Mouse (Mus musculus) ovary, adult 18-20 months (tissue): ENCODE data around the gene Rps6ka5.

ENCODE experiments used
- DNase-seq: peaks from one replicate; pipeline ENCODE4 v3.0.0; 2022; ENCODE audit warnings: low spot score, mixed read lengths

Gene Rps6ka5

DNA sequence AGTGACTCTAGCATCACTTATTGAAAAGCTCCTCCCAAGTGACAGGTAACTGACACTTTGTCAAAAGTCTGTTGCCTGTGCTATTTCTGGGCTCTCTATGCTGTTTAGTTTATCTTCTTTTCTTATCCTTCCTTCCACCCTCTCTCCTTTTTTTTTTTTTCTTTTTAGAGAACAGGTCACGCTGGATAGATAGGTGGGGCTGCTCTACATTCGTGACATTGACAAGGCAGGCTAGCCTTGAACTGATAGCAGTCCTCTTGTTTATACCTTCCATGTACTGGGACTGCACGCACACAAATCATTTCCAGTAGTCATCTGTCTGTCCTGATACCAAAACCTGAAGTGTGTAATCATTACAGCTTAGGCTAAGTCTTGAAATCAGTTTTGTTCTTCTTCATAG is 132.1 kb downstream of the Rps6ka5 start:
- DNase-seq, result no peak

DNA sequence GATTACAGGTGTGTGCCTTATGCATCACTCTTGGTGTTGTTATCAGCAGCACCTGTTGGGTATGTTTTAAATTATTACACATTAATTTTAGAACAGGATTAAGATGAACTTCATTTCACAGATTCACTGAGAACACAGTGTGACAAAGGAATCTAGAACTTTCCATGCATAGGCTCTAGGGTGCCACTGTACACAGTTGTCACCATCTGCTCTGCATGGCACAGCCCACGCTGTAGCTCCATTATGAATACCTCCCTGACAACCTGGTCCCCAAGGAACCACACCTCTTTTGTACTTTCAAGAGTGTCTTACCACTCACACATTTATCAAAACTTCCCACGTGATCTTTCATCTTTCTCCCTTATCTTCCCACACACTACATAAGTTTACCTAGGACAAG is 140.2 kb downstream of the Rps6ka5 start:
- no peak for DNase-seq

DNA sequence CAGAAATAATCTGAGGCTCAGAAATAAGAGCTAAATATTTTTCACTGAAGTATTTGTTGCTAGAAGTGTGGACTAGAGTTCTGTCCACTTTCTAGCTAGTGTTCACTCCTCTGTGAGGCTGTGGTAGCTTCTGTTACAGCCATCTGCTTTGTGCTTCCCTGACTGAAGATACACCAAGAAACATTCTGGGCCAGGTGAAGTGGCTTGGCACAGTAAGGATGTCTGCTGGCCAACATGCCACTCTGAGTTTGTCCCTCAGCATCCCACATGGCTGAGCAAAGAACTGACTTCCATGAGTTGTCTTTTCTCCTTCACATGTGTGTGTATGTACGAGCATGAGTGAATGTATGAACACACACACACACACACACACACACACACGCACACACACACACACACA is 147.6 kb downstream of the Rps6ka5 start:
- no peak for DNase-seq

DNA sequence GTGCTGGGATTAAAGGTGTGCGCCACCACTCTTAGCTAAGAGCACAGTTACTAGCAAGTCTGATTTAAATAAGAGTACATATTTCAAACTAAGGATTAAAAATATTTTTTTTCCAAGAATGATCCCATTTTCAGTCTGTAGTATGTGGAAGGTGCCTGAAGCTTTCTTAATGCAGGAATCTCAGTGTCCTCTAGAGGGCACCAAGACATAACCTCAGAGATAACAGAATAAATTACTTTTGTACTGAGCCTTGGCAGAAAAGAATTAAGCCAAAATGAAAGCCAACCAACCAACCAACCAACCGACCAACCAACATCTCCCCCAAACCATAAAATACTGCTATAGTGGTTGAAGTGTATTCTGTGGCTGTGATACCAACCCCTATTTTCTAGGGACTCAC is 148.5 kb downstream of the Rps6ka5 start:
- no peak for DNase-seq

DNA sequence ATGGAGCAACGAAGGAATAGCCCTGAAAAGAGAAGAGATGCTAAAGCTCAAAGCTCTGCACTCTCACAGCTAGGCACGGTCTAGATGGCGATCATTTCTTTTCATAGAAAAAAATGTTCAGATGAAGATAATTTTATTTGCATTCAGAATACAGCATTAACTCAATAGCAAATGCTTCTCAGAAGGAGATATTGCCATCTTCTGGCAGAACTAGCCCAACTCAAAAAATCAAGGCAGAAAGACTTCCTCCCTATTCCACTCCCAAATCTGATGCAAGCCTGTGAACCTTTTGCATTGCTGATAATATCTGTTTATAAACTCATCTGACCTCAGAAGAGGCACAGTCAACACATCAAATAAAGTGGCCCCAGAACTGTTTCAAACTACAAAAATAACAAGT is 151.0 kb downstream of the Rps6ka5 start:
- DNase-seq, result no peak

DNA sequence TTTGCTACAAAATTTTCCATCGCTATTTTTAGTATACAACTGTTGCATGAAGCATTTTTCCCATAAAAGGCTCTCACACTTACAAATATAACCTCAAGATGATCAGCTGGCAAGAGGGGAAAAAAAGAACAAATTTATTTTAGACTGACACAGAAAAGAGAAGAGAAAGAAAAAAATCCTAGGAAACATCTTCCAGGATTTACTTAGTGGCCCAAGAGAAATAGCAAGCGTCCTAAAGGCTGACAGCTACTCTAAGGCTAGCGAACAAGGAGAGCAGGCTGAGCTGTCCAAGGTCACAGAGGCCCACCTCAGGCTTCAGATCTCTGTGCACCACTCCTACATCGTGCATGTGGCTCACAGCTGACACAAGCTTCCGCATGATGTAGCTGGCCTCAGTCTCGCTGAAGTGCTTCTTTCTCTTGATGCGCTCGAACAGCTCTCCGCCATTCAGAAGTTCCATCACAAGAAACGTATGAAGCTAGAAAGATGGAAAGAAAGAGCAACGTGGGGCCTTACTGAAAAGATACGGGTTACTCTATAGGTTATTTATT is 156.2 kb downstream of the Rps6ka5 start:
- no peak for DNase-seq

DNA sequence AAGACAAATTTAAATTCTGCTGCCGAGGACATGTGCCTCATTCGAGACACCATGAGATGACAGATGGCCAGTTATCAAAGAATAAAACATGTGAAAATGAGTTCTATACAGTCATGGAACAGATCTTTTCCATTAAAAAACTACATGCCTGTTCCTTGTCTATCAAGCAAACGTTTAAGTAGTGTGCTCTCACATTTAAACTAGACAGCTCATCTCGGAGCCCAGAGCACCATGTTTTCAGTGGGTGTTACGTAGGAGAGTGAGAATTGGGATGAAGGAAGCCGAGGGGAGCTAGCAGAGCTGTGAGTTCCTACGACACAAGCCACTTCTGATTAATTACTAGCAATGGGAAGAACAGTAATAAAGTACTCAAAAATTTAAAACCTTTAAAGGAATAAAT is 158.0 kb downstream of the Rps6ka5 start:
- DNase-seq, result no peak

DNA sequence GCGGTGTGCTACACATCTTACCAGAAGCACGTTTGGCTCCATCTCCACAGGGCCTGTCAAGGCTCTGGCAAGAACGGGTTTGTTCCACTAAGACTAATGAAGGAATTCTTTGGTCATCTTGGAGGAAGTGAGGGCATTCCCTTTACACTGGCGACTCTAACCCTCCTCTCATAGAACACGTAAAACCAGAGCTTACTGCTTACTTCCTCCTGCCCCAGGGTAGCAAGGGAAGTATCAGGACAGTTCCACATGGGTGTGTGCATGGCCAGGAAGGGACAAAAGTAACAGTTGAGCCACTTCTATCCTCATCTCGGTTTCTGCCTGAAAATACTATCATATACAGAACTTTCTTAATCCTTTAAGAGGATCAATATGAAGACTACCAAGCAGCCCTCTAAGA is 158.7 kb downstream of the Rps6ka5 start:
- no peak for DNase-seq

DNA sequence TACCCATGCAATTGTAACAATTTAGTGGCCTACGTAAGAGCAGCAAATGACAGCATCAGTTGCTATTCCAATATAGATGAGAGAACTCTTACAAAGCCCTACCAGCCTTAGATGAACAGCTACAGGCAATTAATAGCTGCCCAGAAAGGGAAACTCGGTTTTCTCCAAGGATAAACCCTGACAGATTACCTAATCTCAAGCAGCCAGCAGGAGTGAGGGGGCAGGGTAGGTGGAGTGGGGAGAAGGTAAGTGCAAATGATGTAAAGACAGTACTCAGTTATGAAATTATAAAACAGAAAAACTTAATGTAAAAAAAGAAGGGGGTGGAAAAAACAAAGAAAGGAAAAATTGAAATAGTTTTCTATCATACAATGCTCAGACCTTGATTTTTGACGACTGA is 159.2 kb downstream of the Rps6ka5 start:
- DNase-seq, result no peak

DNA sequence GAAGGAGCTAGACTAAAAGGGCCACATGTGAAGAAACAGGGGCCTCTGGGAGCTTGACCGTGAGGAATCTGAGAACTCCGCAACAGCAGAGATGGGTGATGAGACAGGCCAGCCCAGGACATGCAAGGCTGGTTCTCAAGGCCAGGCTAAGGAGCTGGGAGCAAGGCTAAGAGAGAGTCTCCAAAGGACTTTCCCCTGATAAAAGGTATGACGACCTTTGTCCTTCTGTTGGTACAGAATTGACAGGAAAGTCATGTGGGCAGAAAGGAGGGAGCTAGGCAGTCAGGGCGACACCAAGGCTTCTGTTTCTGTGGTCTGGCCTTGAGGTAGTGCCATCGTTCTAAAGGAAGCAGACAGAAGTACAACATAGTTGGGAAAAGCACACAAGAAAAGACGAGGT is 173.1 kb downstream of the Rps6ka5 start:
- DNase-seq, result no peak

DNA sequence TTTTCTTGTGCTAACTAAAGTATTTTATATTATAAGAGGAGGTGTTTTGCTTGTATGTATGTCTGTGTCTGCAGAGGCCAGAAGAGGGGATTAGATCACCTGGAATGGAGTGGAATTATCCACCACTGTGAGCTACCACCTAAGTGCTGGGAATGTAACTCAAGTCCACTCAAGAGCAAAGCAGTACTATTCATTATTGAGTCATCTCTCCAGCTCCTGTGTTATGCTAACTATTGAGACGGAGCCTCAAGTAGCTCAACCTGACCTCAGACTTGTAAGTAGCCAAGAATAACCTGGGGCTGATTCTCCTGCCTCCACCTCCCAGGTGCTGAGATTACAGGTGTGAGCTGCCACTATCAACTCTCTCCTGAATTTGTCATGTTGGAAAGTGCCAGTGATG is 174.8 kb downstream of the Rps6ka5 start:
- no peak for DNase-seq

DNA sequence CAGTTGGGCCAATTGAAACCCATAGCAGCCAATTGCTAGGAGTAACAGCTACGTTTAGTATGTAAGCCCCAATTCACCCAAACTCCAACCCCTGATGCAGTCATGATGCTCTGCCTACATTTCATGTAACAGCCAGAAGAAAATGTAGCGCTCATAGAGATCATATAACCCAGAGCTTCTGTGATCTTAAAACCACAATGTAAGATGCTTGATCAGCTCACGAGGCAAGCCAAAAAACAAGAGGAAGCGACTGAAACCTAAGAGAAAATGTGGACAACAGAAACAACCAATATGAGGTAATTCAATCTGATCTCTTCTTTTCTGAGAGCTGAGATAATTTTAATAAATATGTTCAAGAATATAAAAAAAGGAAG is 182.6 kb downstream of the Rps6ka5 start:
- no peak for DNase-seq

DNA sequence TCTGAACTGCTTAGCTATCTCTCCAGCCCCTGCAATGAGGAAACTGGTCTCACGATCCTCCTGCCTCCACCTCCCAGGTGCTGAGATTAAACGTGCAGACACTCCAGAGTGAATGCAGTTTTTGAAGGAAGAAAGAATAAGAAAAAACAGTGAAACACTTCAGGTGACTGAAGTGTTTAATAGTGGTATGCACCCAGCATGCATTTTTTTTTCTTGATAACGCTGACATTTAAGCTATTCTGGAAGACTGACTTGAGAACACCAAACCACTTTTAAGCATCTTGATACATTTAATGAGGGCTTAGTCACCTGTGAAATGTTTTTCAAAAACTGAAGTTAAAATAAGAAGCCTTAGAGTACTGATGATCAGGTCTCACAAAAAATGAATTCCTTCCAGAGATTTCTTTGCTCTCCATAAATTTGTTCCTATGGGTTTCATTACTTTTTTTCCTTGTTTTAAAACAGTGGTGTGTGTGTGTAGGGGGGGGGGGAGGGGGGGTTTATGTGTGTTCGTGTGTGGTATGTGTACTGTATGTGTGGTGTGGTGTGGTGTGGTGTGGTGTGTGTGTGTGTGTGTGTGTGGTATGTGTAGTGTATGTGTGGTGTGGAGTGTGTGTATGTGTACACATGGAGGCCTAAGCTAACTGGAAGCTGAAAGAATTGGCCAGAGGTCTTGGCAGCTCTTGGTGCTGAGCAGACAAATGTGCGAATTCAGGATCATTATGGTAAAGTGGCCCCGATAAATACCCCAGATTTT is 183.2 kb downstream of the Rps6ka5 start:
- DNase-seq, result no peak

DNA sequence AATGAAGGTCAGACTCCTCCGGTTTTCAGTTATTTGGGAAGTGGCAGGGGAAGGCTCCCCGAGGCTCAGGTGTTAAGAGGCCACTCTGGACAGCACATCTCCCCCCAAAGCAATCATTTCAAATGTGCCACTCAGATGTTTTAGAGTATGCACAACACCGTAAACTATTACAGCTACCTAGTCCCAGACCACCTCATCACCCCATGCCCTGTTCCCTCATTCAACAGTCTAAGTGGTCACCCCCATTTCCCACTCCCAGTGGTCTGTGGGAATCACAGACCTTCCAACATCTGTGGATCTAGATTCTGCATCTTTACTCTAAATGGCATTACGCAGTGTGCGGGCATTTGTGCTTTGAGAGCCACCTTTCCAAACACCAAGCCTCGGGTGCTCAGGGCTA is 184.3 kb downstream of the Rps6ka5 start:
- no peak for DNase-seq

DNA sequence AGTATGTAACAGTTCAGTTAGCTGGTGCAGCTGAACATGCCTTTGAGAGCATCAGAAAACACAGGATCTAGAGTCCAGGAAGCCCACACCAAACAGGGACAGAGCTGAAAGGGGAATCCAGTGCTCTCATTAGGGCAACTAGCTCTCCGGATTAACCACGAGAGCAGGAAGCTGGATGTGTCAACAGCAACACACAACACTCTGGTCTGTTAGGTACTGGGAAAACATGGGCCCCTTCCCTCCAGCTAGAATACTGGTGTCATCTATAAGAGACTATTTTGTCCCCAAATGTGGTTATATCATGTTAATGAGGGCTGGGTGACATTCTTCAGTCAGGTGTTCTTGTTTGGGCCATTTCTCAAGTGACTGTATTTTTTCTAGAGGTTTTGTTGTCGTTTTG is 184.7 kb downstream of the Rps6ka5 start:
- no peak for DNase-seq

DNA sequence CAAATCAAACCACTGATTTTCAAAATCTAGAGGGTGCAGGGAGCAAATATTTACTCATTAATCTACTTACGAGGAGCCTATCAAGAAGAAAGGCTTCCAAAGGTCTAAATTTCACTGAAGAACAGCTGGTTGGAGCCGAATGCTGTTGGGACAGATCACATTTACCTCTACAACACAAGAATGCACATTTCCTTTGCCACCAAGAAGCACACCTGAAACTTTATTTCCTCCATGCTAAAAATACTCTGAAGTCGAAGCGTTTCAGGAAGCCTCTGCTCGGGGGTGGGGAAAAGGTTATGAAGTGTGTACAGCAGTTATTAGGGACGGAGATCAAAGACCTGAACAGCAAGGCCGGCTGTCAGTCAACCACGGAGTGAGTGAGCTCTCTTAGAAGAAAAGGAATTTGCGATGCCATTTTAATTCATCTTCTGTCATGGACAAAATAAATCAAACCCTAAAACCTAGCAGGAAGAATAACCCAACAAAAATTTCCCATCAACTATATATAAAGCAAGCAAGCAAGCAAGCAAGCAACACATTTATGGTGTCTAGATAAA is 187.5 kb downstream of the Rps6ka5 start:
- no peak for DNase-seq

DNA sequence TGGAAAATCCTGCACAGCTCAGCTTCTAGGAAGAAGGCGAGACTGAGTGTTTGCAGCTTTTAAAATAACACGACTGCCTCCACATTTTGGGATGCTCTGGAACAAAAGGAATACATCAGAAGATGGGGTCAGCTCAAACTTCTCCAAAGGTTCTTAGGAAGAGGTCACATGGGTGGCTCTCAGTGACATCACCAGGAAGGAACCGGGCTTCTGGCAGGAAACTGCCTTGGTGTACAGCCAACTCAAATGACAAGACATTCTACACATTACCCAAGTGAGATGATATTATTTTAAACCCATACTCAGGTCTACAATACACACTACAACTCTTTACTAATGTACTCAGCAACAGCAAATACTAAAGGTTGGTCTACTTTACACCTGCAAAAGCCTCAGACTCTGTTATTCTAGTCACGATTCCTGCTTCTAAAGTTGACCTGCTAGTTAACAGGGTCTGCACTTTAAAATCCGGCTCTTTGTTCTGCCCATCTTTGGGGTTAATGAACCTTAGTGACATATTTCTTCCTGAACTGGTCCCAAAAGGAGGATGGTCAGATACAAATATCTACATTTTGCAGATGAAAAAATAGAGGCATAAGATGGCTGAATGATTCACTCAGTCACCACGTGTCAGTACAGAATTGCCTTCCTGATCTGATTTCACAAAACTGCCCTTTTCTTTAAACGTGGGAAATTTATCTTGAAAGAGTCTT is 188.2 kb downstream of the Rps6ka5 start:
- DNase-seq, result no peak

DNA sequence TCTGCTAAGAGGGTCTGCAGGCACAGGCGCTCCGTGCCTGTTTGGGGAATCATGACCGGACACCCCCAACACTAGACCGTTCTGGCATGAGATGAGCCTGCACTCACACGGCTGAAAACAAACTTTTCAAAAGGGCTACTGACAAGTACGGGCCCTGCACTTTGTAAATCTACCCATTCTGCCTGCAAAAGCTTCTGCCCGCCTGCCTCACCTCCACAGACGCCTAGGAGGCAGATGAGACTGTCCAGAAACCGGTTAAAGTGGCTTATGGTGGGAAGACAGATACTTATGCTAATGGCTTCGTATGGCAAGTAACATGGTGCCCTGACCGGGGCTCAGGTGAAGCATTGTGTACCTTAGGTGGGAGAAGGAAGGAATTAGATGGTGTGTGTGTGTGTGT is 189.7 kb downstream of the Rps6ka5 start:
- DNase-seq, result no peak

DNA sequence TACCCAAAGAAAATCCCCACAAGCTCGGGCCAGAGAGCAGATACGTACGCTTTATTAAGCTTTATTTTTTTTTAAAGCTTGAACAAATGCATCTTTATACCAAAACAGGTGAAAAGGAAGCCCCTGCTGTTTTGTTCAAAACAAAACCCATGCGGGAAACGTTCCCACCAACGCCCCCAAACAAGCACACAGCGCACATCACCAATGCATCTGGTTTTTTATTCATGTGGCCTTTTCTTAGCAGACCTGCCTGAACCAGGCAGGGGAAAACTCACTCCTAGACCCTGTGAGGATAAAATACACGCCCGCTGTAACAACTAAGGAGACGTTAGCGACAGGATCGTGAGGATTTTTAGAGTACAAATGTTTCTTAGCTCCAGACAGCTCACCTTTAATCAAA is 191.8 kb downstream of the Rps6ka5 start:
- no peak for DNase-seq

DNA sequence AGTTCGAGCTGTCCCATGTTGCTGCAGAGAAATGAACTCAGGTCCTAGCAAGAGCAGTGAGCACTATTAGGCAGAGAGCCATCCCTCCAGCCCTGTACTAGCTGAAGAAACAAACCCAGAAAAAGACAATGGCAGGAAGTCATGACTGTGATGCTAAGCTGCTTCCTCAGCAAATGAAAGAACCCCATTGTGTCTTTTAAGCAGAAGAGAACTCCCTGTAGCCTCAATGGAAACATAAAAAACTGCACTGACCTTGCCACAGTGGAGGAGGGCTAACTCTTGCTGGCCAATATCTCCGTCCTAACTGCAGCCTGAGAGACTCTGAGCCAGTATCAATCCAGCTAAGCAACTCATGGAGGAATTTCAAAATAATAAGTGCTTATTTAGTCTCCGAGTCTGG is 192.8 kb downstream of the Rps6ka5 start:
- no peak for DNase-seq

DNA sequence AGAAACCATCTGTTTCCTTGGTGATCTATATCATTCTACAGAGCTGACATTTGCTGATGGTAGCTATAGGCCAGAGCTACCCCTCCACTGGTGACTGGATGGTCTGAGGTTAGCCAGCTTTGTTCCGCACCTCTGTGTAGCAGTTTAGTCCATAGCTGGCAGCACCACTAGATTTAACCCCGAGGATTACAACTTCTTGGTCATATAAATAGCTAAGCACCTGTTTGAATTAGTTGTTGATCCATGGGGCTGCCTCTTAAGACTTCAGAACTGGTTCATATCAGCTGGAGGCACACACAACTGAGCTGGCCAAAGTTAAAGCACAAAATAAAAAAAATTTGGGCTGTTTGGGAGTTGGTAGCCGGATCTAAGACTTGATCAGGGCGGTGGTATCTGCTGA is 193.6 kb downstream of the Rps6ka5 start:
- DNase-seq, result no peak

DNA sequence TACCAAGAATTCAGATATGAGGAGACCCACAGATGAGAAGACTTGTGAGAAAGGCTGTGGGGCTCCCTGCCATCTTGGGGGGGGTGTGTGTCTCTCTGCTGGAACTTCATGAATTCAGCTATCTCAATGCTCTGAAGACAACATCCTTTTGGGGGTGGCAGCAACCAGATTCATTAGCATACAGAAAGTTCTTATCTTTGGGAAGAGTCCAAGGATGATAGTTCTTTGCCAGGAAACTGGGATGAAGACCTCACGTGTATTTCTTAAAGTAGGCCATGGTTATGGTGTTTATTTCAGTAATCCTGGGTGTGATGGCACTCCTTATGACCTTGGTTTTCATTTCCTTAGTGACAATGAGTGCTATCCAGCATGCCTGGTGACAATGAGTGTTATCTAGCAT is 195.0 kb downstream of the Rps6ka5 start:
- no peak for DNase-seq

DNA sequence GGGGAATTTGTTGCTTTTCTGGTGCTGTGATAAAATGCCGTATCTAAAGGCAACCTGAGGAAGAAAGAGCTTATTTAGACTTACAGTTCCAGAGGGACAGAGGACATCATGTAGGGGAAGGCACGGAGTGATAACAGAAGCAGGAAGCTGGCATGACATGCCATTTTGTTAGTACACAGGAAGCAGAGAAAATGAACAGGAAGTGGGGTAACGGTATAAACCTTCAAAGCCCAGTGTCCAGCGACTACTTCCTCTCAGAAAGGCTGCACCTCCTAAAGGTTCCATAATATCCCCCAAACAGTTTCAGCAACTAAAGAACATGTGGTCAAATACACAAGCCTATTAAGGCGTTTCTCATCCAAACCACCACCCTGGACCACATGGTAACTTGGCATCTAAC is 195.9 kb downstream of the Rps6ka5 start:
- DNase-seq, result no peak
